Mouse (Mus musculus) midbrain, postnatal 0 days (tissue): ENCODE results near the gene Nt5m. TPM values are rescaled to one million over a fixed set of nuclear protein-coding genes. Genes with fewer than 3 reads are reported as not detected.

Experiments
- ATAC-seq: fragments of 200-750 bp; cut with Nextera tagmentation; 2 replicates; pipeline ENCODE4 v1.8.0; 2017; ENCODE audit warnings: moderate number of reproducible peaks, mild to moderate bottlenecking, moderate TSS enrichment, moderate library complexity; ENCODE audit not compliant: low FRiP score
- DNase-seq: peaks from one replicate; pipeline ENCODE4 v3.0.0-alpha.2; 2015; ENCODE audit warnings: low spot score
- H3K27ac ChIP-seq: fragments of 300-500 bp; sonication (generic); 2 replicates; pipeline ENCODE4 v1.5.1; 2014; ENCODE audit warnings: low read depth, mild to moderate bottlenecking, low read length, mixed read lengths
- H3K27me3 ChIP-seq: fragments of 300-500 bp; sonication (generic); 2 replicates; pipeline ENCODE4 v1.6.1; 2014; ENCODE audit warnings: low read length, control low read depth, mixed read lengths; ENCODE audit not compliant: insufficient read depth
- H3K36me3 ChIP-seq: fragments of 300-500 bp; sonication (generic); 2 replicates; pipeline ENCODE4 v1.6.1; 2014; ENCODE audit warnings: low read length, control low read depth, mixed read lengths; ENCODE audit not compliant: insufficient read depth
- H3K4me1 ChIP-seq: fragments of 300-500 bp; sonication (generic); 2 replicates; pipeline ENCODE4 v1.6.1; 2014; ENCODE audit warnings: mild to moderate bottlenecking, control low read depth, antibody characterized with exemption, low read length, mixed read lengths; ENCODE audit not compliant: insufficient read depth
- H3K4me2 ChIP-seq: fragments of 300-500 bp; sonication (generic); 2 replicates; pipeline ENCODE4 v1.6.1; 2014; ENCODE audit warnings: low read depth, mild to moderate bottlenecking, low read length, mixed read lengths; ENCODE audit not compliant: poor library complexity, severe bottlenecking
- H3K4me3 ChIP-seq: fragments of 300-500 bp; sonication (generic); 2 replicates; pipeline ENCODE4 v1.5.1; 2014; ENCODE audit warnings: low read depth, mild to moderate bottlenecking, low read length, moderate library complexity
- H3K9ac ChIP-seq: fragments of 300-500 bp; sonication (generic); replicated peaks from 2 replicates; pipeline ENCODE4 v1.6.1; 2014; ENCODE audit warnings: mild to moderate bottlenecking, low read length, moderate library complexity, mixed read lengths; ENCODE audit not compliant: poor library complexity, severe bottlenecking
- H3K9me3 ChIP-seq: fragments of 300-500 bp; sonication (generic); 2 replicates; pipeline ENCODE4 v1.6.1; 2016; ENCODE audit warnings: low read length, control low read depth
- CTCF ChIP-seq: IDR thresholded peaks from 2 replicates; pipeline ENCODE4 v1.5.1; 2016; ENCODE audit warnings: antibody characterized with exemption, mild to moderate bottlenecking
- WGBS: fragments of 180-500 bp; shearing (Covaris S2); extraction: QIAGEN DNeasy Blood & Tissue Kit; methylation state at CpG from one replicate; pipeline ENCODE4 v1.1.7; 2014; 5-methylcytosine and 5-hydroxymethylcytosine counted together
- polyA plus RNA-seq: library from polyadenylated mRNA; unstranded; fragments of >200 nt; fragmentation: Nextera tagmentation; extraction: Ambion mirVana; gene quantifications from 2 replicates; pipeline ENCODE4 v1.2.1, GENCODE M21; 2015
- total RNA-seq: library from RNA; depleted of rRNA; stranded (reverse); fragments of >200 nt; gene quantifications from 2 replicates; pipeline ENCODE4 v1.2.3, GENCODE M21; 2014

Nt5m gene
- total and polyA plus RNA-seq, 2 experiments from 2014 or later = 72.6 to 92.2 TPM

DNA sequence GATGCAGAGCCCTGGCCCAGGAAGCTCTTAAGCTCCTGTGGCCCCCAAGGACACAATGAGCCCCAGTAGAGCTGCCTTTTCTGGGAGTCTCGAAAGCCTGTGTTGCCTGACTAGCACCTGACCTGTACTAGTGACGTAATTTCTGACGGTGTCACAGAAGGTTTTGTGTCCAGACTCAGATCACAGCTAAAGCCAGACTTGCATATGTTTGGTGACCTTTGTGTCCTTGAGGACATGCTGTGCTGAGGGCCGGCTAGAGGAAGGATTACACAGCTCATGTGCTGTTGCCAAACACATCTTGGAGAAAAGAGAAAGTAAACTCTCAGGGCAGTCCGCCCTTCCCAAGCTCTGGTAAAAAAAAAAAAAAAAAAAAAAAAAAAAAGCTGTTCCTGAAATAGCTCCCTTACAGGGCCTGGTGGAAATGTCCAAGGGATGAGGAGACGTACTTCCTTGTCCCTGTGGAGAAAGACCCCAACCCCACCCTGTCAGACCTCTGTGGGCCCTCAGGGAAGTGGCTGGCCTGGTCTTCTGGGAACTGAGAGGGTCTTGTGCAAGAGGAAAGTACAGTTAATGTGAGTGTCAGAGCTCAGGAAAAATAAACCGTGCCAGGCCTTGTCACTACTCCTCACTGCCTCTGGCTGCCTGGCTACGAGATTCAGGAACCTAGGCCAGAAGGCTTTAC is 62.9 kb downstream of the Nt5m start:
- Histone ChIP-seq H3K4me1 (no peaks in the 10 kb centered on the region), H3K27me3 (no peaks in the 10 kb centered on the region), H3K27ac (peak overlapping the region; percentile 26; the same call in 1 of the 2 replicates), H3K4me2 (no peak overlapping the region), H3K9ac (no peak overlapping the region), H3K36me3 (no peaks in the 10 kb centered on the region), H3K4me3 (no peak overlapping the region), H3K9me3 (no peaks in the 10 kb centered on the region)
- WGBS = 34% methylated on average over 8 of the region's 8 CpGs
- ATAC-seq (no peak), DNase-seq (peak; percentile 21)
- TF ChIP-seq CTCF = no peak

GRCm38 (mm10) chr11:59906521-59907123 is 67.4 kb downstream of the Nt5m start:
- Histone ChIP-seq H3K9me3 (no peaks in the 10 kb centered on the region), H3K27ac (no peak overlapping the region), H3K27me3 (no peaks in the 10 kb centered on the region), H3K4me3 (no peak overlapping the region), H3K36me3 (no peaks in the 10 kb centered on the region), H3K9ac (no peak overlapping the region), H3K4me1 (no peaks in the 10 kb centered on the region), H3K4me2 (no peak overlapping the region)
- no peak for DNase-seq
- 90% methylated on average over 6 of the region's 6 CpGs for WGBS
- no peak for TF ChIP-seq CTCF
- no peak for ATAC-seq

- ATAC-seq (no peak), DNase-seq (no peak)
- Histone ChIP-seq H3K4me1 (no peaks in the 10 kb centered on the region), H3K9me3 (no peaks in the 10 kb centered on the region), H3K4me2 (no peak overlapping the region), H3K4me3 (no peak overlapping the region), H3K27me3 (no peaks in the 10 kb centered on the region), H3K36me3 (no peaks in the 10 kb centered on the region), H3K27ac (no peak overlapping the region), H3K9ac (no peak overlapping the region)
- 66% methylated on average over 3 of the region's 3 CpGs for WGBS
- TF ChIP-seq CTCF = no peak
These were observed 69.2 kb downstream of the Nt5m start for GRCm38 (mm10) chr11:59908446-59908845.

DNA sequence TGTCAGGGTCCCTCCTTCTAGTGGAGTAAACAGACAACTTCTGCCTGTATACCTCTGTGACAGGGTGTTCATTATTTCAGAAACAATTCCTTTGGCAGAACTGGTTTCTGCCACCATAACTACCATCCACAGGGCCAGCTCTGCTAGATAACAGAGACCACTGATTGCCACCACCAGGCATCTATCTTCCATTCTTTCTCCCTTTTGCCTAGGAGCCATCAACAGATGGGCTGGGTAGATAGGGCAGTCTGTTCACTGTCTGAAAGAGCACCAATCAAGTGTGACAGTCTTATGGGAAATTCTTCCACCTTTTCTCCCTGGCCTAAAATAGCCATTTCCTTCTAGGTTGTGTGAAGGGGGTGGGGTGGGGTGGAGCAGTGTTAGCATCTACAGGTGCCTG is 71.3 kb downstream of the Nt5m start:
- Histone ChIP-seq H3K4me2 (no peak overlapping the region), H3K36me3 (no peaks in the 10 kb centered on the region), H3K4me1 (no peaks in the 10 kb centered on the region), H3K27ac (no peak overlapping the region), H3K4me3 (no peak overlapping the region), H3K9me3 (no peaks in the 10 kb centered on the region), H3K27me3 (no peaks in the 10 kb centered on the region), H3K9ac (no peak overlapping the region)
- no peak for DNase-seq
- TF ChIP-seq CTCF = no peak
- no peak for ATAC-seq

- WGBS = 65% methylated on average over 1 of the region's 1 CpGs
- no peak for ATAC-seq
- Histone ChIP-seq H3K27me3 (no peaks in the 10 kb centered on the region), H3K4me1 (no peaks in the 10 kb centered on the region), H3K4me3 (no peak overlapping the region), H3K36me3 (no peaks in the 10 kb centered on the region), H3K9ac (no peak overlapping the region), H3K4me2 (no peak overlapping the region), H3K27ac (no peak overlapping the region), H3K9me3 (no peaks in the 10 kb centered on the region)
- DNase-seq = no peak
- no peak for TF ChIP-seq CTCF
These were observed 72.3 kb downstream of the Nt5m start for GRCm38 (mm10) chr11:59911523-59911922.

GRCm38 (mm10) chr11:59913702-59914101 is 74.5 kb downstream of the Nt5m start:
- no peaks in the 10 kb centered on the region for H3K4me1 ChIP-seq
- H3K36me3 ChIP-seq = no peaks in the 10 kb centered on the region
- no peaks in the 10 kb centered on the region for H3K9me3 ChIP-seq
- no peak overlapping the region for H3K4me2 ChIP-seq
- DNase-seq (no peak), ATAC-seq (no peak)
- H3K9ac ChIP-seq = no peak overlapping the region
- no peak overlapping the region for H3K27ac ChIP-seq
- H3K27me3 ChIP-seq = no peaks in the 10 kb centered on the region
- TF ChIP-seq CTCF = no peak
- 89% methylated on average over 4 of the region's 4 CpGs for WGBS
- no peak overlapping the region for H3K4me3 ChIP-seq
